Mouse (Mus musculus) thymus, adult 2 months (tissue): ENCODE measurements around the gene Tnfrsf11a. TPM values are rescaled to one million over a fixed set of nuclear protein-coding genes. Genes with fewer than 3 reads are reported as not detected.
A peak's percentile ranks its signal among the peaks of the same experiment; 100 is the strongest.

Experiments
- DNase-seq: peaks from one replicate; pipeline ENCODE4 v3.0.0; 2021
- H3K27ac ChIP-seq: fragments of 200-500 bp; 2 replicates; pipeline ENCODE4 v1.5.1; 2012; ENCODE audit warnings: low read length, control low read depth; ENCODE audit not compliant: control insufficient read depth, insufficient read depth
- H3K27me3 ChIP-seq: fragments of 200-500 bp; 2 replicates; pipeline ENCODE4 v1.6.1; 2012; ENCODE audit warnings: mild to moderate bottlenecking, low read length, moderate library complexity, mixed read lengths; ENCODE audit not compliant: control insufficient read depth, insufficient read depth
- H3K36me3 ChIP-seq: fragments of 200-500 bp; 2 replicates; pipeline ENCODE4 v1.6.1; 2012; ENCODE audit warnings: mild to moderate bottlenecking, low read length, moderate library complexity; ENCODE audit not compliant: control insufficient read depth, insufficient read depth
- H3K4me1 ChIP-seq: fragments of 200-500 bp; replicated peaks from 2 replicates; pipeline ENCODE4 v1.6.1; 2012; ENCODE audit warnings: low read length; ENCODE audit not compliant: control insufficient read depth, insufficient read depth
- H3K4me3 ChIP-seq: fragments of 200-500 bp; 2 replicates; pipeline ENCODE4 v1.5.1; 2012; ENCODE audit warnings: mild to moderate bottlenecking, low read length, control low read depth, moderate library complexity; ENCODE audit not compliant: control insufficient read depth, insufficient read depth
- CTCF ChIP-seq: fragments of 200-500 bp; IDR thresholded peaks from 2 replicates; pipeline ENCODE4 v1.5.1; 2012; ENCODE audit warnings: mild to moderate bottlenecking, control low read depth, low read length, moderate library complexity, borderline replicate concordance; ENCODE audit not compliant: control insufficient read depth, poor library complexity, insufficient read depth; ENCODE audit errors: extremely low read depth
- POLR2A ChIP-seq: fragments of 200-500 bp; IDR thresholded peaks from 2 replicates; pipeline ENCODE4 v1.6.1; 2012; ENCODE audit warnings: mild to moderate bottlenecking, low read length, control low read depth, moderate library complexity; ENCODE audit not compliant: control insufficient read depth, poor library complexity, insufficient read depth; ENCODE audit errors: extremely low read depth
- WGBS: fragments of 180-500 bp; shearing (Covaris S2); methylation state at CpG from one replicate; pipeline ENCODE4 v1.1.7; 2018; 5-methylcytosine and 5-hydroxymethylcytosine counted together
- polyA plus RNA-seq: library from polyadenylated mRNA; depleted of rRNA; stranded (reverse); fragments of >200 nt; gene quantifications from 2 replicates; pipeline ENCODE4 v1.2.3, GENCODE M21; 2012

Tnfrsf11a gene
- polyA plus RNA-seq, 1 experiment: 11.1 TPM

GRCm38 (mm10) chr1:105784257-105785016 lies 3.9 kb downstream of the Tnfrsf11a start:
- no peak for DNase-seq
- no peak overlapping the region for H3K27ac ChIP-seq
- no peaks in the 10 kb centered on the region; the same call in 1 of the 2 replicates for H3K27me3 ChIP-seq
- TF ChIP-seq POLR2A: no peak
- TF ChIP-seq CTCF: no peak
- 62% methylated on average over 5 of the region's 5 CpGs for WGBS
- peaks cover 15% of the 10 kb centered on the region for H3K4me1 ChIP-seq
- no peak overlapping the region for H3K4me3 ChIP-seq
- H3K36me3 ChIP-seq: no peaks in the 10 kb centered on the region

GRCm38 (mm10) chr1:105785146-105785545 lies 4.6 kb downstream of the Tnfrsf11a start:
- WGBS: 30% methylated on average over 4 of the region's 4 CpGs
- Histone ChIP-seq H3K4me1 (peaks cover 14% of the 10 kb centered on the region), H3K4me3 (no peak overlapping the region), H3K27ac (peak overlapping the region; percentile 34; the same call in 1 of the 2 replicates), H3K36me3 (no peaks in the 10 kb centered on the region), H3K27me3 (no peaks in the 10 kb centered on the region; the same call in 1 of the 2 replicates)
- DNase-seq: no peak
- no peak for TF ChIP-seq CTCF
- TF ChIP-seq POLR2A: no peak

GRCm38 (mm10) chr1:105786731-105787357 lies 6.3 kb downstream of the Tnfrsf11a start:
- no peaks in the 10 kb centered on the region for H3K36me3 ChIP-seq
- H3K4me1 ChIP-seq: peaks cover 6% of the 10 kb centered on the region; the same call in 1 of the 2 replicates
- H3K27me3 ChIP-seq: no peaks in the 10 kb centered on the region; the same call in 1 of the 2 replicates
- 51% methylated on average over 6 of the region's 6 CpGs for WGBS
- TF ChIP-seq CTCF (no peak), POLR2A (no peak)
- DNase-seq: no peak
- H3K4me3 ChIP-seq: no peak overlapping the region
- no peak overlapping the region for H3K27ac ChIP-seq

GRCm38 (mm10) chr1:105790103-105790502 lies 9.6 kb downstream of the Tnfrsf11a start:
- Histone ChIP-seq H3K27me3 (no peaks in the 10 kb centered on the region), H3K4me3 (no peak overlapping the region), H3K4me1 (peaks cover 4% of the 10 kb centered on the region; the same call in 1 of the 2 replicates), H3K36me3 (no peaks in the 10 kb centered on the region), H3K27ac (no peak overlapping the region)
- TF ChIP-seq POLR2A (no peak), CTCF (no peak)
- WGBS: 18% methylated on average over 3 of the region's 3 CpGs
- no peak for DNase-seq

GRCm38 (mm10) chr1:105794670-105795069 lies 14.2 kb downstream of the Tnfrsf11a start:
- Histone ChIP-seq H3K4me3 (no peak overlapping the region), H3K4me1 (0 out of 2 replicates have a peak, but pooled peaks cover 2% of the 10 kb centered on the region), H3K27me3 (no peaks in the 10 kb centered on the region), H3K36me3 (no peaks in the 10 kb centered on the region), H3K27ac (no peak overlapping the region)
- WGBS: 95% methylated on average over 6 of the region's 6 CpGs
- no peak for TF ChIP-seq CTCF
- TF ChIP-seq POLR2A: no peak
- no peak for DNase-seq

- no peak for DNase-seq
- no peaks in the 10 kb centered on the region for H3K27me3 ChIP-seq
- TF ChIP-seq POLR2A: no peak
- no peak for TF ChIP-seq CTCF
- no peaks in the 10 kb centered on the region for H3K4me1 ChIP-seq
- WGBS: 94% methylated on average over 4 of the region's 4 CpGs
- H3K36me3 ChIP-seq: no peaks in the 10 kb centered on the region
- H3K4me3 ChIP-seq: no peak overlapping the region
- no peak overlapping the region for H3K27ac ChIP-seq
Observed at GRCm38 (mm10) chr1:105795705-105796104, 15.2 kb downstream of the Tnfrsf11a start.
